Mouse (Mus musculus) heart, embryonic 16.5 days (tissue): ENCODE results near the gene Elovl5. TPM values are rescaled to one million over a fixed set of nuclear protein-coding genes. Genes with fewer than 3 reads are reported as not detected.

ENCODE experiments used
- ATAC-seq: fragments of 200-750 bp; cut with Nextera tagmentation; replicated peaks from 2 replicates; pipeline ENCODE4 v1.8.0; 2017; ENCODE audit warnings: moderate number of reproducible peaks; ENCODE audit not compliant: insufficient read depth, low FRiP score; ENCODE audit errors: extremely low read depth
- H3K27ac ChIP-seq: fragments of 300-500 bp; sonication (generic); 2 replicates; pipeline ENCODE4 v1.5.1; 2014; ENCODE audit warnings: mild to moderate bottlenecking, low read length, control low read depth, moderate library complexity
- H3K27me3 ChIP-seq: fragments of 300-500 bp; sonication (generic); 2 replicates; pipeline ENCODE4 v1.6.1; 2014; ENCODE audit warnings: low read length, mixed read lengths; ENCODE audit not compliant: control insufficient read depth, insufficient read depth
- H3K36me3 ChIP-seq: fragments of 300-500 bp; sonication (generic); 2 replicates; pipeline ENCODE4 v1.6.1; 2014; ENCODE audit not compliant: control insufficient read depth, insufficient read depth
- H3K4me1 ChIP-seq: fragments of 300-500 bp; sonication (generic); 2 replicates; pipeline ENCODE4 v1.6.1; 2014; ENCODE audit warnings: low read length, mixed read lengths; ENCODE audit not compliant: control insufficient read depth, insufficient read depth
- H3K4me2 ChIP-seq: fragments of 300-500 bp; sonication (generic); 2 replicates; pipeline ENCODE4 v1.6.1; 2014; ENCODE audit warnings: low read depth, mild to moderate bottlenecking, control low read depth, low read length
- H3K4me3 ChIP-seq: fragments of 300-500 bp; sonication (generic); 2 replicates; pipeline ENCODE4 v1.5.1; 2014; ENCODE audit warnings: mild to moderate bottlenecking, control low read depth, low read length
- H3K9ac ChIP-seq: fragments of 300-500 bp; sonication (generic); 2 replicates; pipeline ENCODE4 v1.6.1; 2014; ENCODE audit warnings: low read length, control low read depth
- H3K9me3 ChIP-seq: fragments of 300-500 bp; sonication (generic); replicated peaks from 2 replicates; pipeline ENCODE4 v1.6.1; 2016; ENCODE audit warnings: low read length; ENCODE audit not compliant: control insufficient read depth
- WGBS: fragments of 180-500 bp; shearing (Covaris S2); extraction: QIAGEN DNeasy Blood & Tissue Kit; methylation state at CpG from one replicate; pipeline ENCODE4 v1.1.7; 2014; 5-methylcytosine and 5-hydroxymethylcytosine counted together
- polyA plus RNA-seq: library from polyadenylated mRNA; unstranded; fragments of >200 nt; fragmentation: Nextera tagmentation; extraction: Ambion mirVana; gene quantifications from 2 replicates; pipeline ENCODE4 v1.2.1, GENCODE M21; 2015

Gene Elovl5
- polyA plus RNA-seq, 1 experiment from 2014 or later = 67.3 TPM

DNA sequence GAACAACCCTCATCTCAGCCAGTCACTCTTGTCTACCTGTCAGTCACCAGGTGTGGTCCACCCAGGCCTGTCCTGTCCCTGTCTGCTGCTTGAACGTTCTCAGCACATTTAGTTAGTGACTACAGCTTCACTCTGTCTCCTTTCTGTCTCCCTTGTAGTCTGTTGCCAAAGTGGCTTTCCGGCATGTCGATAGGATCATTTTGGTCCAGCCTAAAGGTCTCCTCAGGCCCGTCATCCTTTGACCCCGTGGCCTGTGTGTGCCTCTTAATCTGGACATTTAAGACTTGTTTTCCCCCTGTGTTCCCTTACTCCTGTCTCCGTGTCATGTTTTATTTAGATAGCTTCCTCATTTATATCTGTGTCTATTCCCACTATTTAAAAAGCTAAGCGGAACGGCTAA lies 9.0 kb downstream of the Elovl5 start:
- H3K9me3 ChIP-seq = no peaks in the 10 kb centered on the region
- no peaks in the 10 kb centered on the region for H3K36me3 ChIP-seq
- peaks cover 55% of the 10 kb centered on the region for H3K4me1 ChIP-seq
- H3K4me3 ChIP-seq = no peak overlapping the region
- no peak overlapping the region for H3K9ac ChIP-seq
- no peak overlapping the region for H3K27ac ChIP-seq
- no peaks in the 10 kb centered on the region for H3K27me3 ChIP-seq
- 74% methylated on average over 8 of the region's 8 CpGs for WGBS
- no peak overlapping the region for H3K4me2 ChIP-seq
- ATAC-seq = no peak

DNA sequence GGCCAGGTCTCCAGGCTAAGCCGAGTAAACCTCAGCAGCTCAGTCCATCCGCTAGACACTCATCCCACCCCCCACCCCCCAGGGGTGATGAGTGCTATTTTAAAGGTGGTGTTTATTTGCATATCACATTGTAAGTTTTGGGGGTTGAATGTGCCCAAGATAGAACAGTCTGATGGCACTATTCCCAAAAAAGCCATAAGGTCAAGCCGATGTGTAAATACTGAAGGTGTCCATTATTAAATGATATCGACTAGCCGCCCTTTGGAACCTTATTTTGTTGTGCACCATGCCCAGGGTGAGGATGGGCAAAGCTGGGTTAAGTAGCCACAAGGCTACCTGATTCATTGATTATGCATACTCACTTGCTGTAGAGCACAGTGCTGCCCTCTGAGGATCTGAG lies 9.7 kb downstream of the Elovl5 start:
- Histone ChIP-seq H3K4me2 (no peak overlapping the region), H3K4me1 (peaks cover 59% of the 10 kb centered on the region), H3K36me3 (no peaks in the 10 kb centered on the region), H3K9ac (no peak overlapping the region), H3K4me3 (no peak overlapping the region), H3K27me3 (no peaks in the 10 kb centered on the region), H3K27ac (peak overlapping the region; percentile 32; the same call in 1 of the 2 replicates), H3K9me3 (no peaks in the 10 kb centered on the region)
- ATAC-seq = no peak
- WGBS = 67% methylated on average over 5 of the region's 5 CpGs

GRCm38 (mm10) chr9:77927431-77927830 lies 10.3 kb downstream of the Elovl5 start:
- peak overlapping the region; percentile 4; the same call in 1 of the 2 replicates for H3K4me2 ChIP-seq
- no peaks in the 10 kb centered on the region for H3K9me3 ChIP-seq
- no peak overlapping the region for H3K9ac ChIP-seq
- no peaks in the 10 kb centered on the region for H3K27me3 ChIP-seq
- peaks cover 60% of the 10 kb centered on the region for H3K4me1 ChIP-seq
- WGBS = 31% methylated on average over 6 of the region's 6 CpGs
- H3K4me3 ChIP-seq = no peak overlapping the region
- no peak for ATAC-seq
- no peaks in the 10 kb centered on the region for H3K36me3 ChIP-seq
- peak overlapping the region; percentile 32; the same call in 1 of the 2 replicates for H3K27ac ChIP-seq

GRCm38 (mm10) chr9:77928769-77929168 lies 11.6 kb downstream of the Elovl5 start:
- H3K36me3 ChIP-seq = no peaks in the 10 kb centered on the region
- H3K4me3 ChIP-seq = no peak overlapping the region
- no peaks in the 10 kb centered on the region for H3K9me3 ChIP-seq
- no peak for ATAC-seq
- no peak overlapping the region for H3K9ac ChIP-seq
- H3K4me1 ChIP-seq = peaks cover 55% of the 10 kb centered on the region
- H3K27ac ChIP-seq = no peak overlapping the region
- H3K4me2 ChIP-seq = no peak overlapping the region
- 79% methylated on average over 4 of the region's 4 CpGs for WGBS
- H3K27me3 ChIP-seq = no peaks in the 10 kb centered on the region

GRCm38 (mm10) chr9:77929296-77929695 lies 12.1 kb downstream of the Elovl5 start:
- no peak for ATAC-seq
- H3K36me3 ChIP-seq = no peaks in the 10 kb centered on the region
- no peaks in the 10 kb centered on the region for H3K27me3 ChIP-seq
- no peaks in the 10 kb centered on the region for H3K9me3 ChIP-seq
- 71% methylated on average over 5 of the region's 5 CpGs for WGBS
- H3K4me1 ChIP-seq = peaks cover 49% of the 10 kb centered on the region
- H3K9ac ChIP-seq = no peak overlapping the region
- no peak overlapping the region for H3K4me2 ChIP-seq
- no peak overlapping the region for H3K27ac ChIP-seq
- H3K4me3 ChIP-seq = no peak overlapping the region

GRCm38 (mm10) chr9:77930036-77930859 lies 13.1 kb downstream of the Elovl5 start:
- Histone ChIP-seq H3K9me3 (no peaks in the 10 kb centered on the region), H3K36me3 (no peaks in the 10 kb centered on the region), H3K4me2 (no peak overlapping the region), H3K27me3 (no peaks in the 10 kb centered on the region), H3K27ac (no peak overlapping the region), H3K4me3 (no peak overlapping the region), H3K4me1 (peaks cover 48% of the 10 kb centered on the region), H3K9ac (no peak overlapping the region)
- 59% methylated on average over 10 of the region's 10 CpGs for WGBS
- no peak for ATAC-seq

- peak; percentile 50; the same call in 1 of the 2 replicates for ATAC-seq
- H3K27ac ChIP-seq = no peak overlapping the region
- H3K4me2 ChIP-seq = no peak overlapping the region
- 12% methylated on average over 4 of the region's 4 CpGs for WGBS
- no peaks in the 10 kb centered on the region for H3K9me3 ChIP-seq
- H3K4me1 ChIP-seq = peaks cover 46% of the 10 kb centered on the region
- H3K27me3 ChIP-seq = no peaks in the 10 kb centered on the region
- H3K4me3 ChIP-seq = no peak overlapping the region
- H3K9ac ChIP-seq = no peak overlapping the region
- no peaks in the 10 kb centered on the region for H3K36me3 ChIP-seq
Measured at GRCm38 (mm10) chr9:77930860-77931184, 13.7 kb downstream of the Elovl5 start.

- Histone ChIP-seq H3K4me1 (peaks cover 37% of the 10 kb centered on the region), H3K4me3 (no peak overlapping the region), H3K4me2 (no peak overlapping the region), H3K36me3 (no peaks in the 10 kb centered on the region), H3K27ac (0 out of 2 replicates have a peak overlapping the region, but pooled peaks have one; percentile 4), H3K9ac (0 out of 2 replicates have a peak overlapping the region, but pooled peaks have one; percentile 16), H3K27me3 (no peaks in the 10 kb centered on the region), H3K9me3 (peaks cover 4% of the 10 kb centered on the region; the same call in 1 of the 2 replicates)
- no peak for ATAC-seq
- WGBS = 75% methylated on average over 5 of the region's 5 CpGs
Measured at GRCm38 (mm10) chr9:77931740-77932139, 14.6 kb downstream of the Elovl5 start.

GRCm38 (mm10) chr9:77935818-77936611 lies 18.9 kb downstream of the Elovl5 start:
- H3K9ac ChIP-seq = no peak overlapping the region
- H3K27me3 ChIP-seq = no peaks in the 10 kb centered on the region
- WGBS = 66% methylated on average over 10 of the region's 10 CpGs
- no peak overlapping the region for H3K27ac ChIP-seq
- H3K36me3 ChIP-seq = no peaks in the 10 kb centered on the region
- peaks cover 49% of the 10 kb centered on the region for H3K4me1 ChIP-seq
- no peak overlapping the region for H3K4me3 ChIP-seq
- H3K4me2 ChIP-seq = no peak overlapping the region
- ATAC-seq = no peak
- H3K9me3 ChIP-seq = peaks cover 4% of the 10 kb centered on the region; the same call in 1 of the 2 replicates
